Mouse (Mus musculus): ENCODE measurements around the gene Atf6b.

- TF ChIP-seq CTCF (IDR thresholded peaks at IDR 0.05) = no peak
- no peak for TF ChIP-seq POLR2A (IDR thresholded peaks at IDR 0.05; ENCODE audit: insufficient read depth, low read depth, low read length)
Observed at GRCm38 (mm10) chr17:34650781-34651180, 3.8 kb downstream of the Atf6b start.

Measured in heart, adult 2 months (tissue).